Mouse (Mus musculus) lung, postnatal 25 days (tissue): Measurements from ENCODE around the gene Lrig1.

Experiments used
- DNase-seq: peaks from one replicate; pipeline ENCODE4 v3.0.0; 2022; ENCODE audit warnings: low spot score

The Lrig1 gene

DNA sequence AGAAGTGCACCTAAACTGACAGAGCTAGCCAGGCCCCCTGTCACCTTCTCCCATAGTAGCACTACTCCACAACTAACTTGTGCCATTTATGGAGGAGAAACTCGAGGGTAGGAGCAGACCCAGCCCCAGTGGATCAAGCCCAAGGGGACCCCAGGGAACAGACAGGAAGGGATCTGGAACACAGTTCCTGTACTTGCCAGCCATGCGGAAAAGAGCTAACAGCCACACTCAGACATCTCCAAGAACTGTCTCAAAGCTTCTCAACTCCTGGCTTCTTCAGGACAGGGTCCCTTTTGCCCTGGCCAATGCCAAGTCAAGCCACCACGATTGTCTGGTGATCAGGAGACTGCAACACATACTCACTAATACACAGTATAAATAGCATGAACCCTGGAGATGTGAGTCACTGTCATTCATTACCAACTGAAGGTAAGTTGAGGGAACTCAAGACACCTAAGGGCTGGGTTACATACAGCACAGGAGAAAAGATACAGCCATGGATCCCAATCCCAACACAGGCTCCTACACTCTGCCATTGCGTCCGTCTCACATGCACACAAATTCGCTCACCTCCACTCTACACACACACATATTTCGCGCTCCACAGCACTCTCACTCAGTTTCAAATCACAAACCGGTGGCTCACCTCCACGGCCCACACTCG, 1.3 kb downstream of the Lrig1 start:
- no peak for DNase-seq

DNA sequence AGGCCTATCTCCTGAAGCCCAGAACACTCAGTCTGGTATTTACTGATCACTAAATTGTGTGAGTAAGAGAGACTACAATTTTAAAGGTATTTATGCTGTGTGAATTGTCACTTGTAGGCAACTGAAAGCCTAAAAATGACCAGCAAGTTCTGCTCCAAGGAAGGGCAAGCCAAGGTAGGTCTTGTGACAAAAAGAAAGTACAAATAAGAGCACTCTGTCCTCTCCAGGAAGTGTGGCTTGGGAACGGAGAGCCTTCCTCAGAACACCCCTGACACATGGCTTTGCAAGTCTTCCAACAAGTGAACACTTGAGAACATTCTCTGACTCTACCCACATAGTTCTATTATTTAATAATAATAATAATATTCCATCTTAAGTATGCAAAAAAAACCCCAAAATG, 2.5 kb downstream of the Lrig1 start:
- DNase-seq = no peak

DNA sequence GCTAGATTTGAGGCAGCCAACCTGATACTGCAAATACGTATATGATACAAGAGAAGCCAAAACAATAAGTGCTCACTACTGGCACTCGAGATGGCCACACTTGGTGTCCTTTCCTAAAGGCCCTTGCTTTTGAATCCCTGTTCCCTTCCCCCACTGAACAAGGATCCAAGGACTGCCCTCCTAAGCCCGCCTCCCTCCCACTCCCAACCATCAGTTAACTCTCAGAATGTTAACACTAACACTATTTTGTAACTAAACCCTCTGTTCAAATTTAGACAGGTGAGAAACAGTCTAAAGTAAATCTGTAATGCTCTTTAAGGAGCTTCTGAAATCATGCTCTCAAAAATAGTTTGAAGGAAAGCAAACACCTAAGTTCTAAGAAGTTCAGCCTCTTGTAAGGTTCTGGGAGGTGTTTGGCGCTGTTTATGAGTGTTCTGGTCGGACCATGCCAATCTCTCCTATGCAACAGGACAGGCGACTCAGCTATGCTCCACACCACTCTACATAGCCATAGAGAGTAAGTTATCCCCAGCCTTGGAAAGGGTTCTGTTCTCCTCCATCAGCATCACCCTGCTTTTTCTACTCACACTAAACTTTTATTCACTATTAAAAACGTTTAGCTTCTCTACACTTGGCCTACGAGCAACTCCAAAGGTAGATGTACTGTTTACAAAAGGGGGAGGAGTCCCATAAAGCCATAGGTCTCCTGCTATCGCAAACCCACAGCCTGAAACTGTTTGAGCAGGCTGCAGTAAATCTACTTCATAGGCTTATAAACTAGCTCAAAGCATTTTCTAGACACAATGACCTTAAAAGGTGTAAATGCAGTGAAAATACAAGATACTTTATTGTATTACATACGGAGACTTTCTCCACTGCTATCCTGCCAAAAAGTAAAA, 3.5 kb downstream of the Lrig1 start:
- peak; percentile 59 for DNase-seq

DNA sequence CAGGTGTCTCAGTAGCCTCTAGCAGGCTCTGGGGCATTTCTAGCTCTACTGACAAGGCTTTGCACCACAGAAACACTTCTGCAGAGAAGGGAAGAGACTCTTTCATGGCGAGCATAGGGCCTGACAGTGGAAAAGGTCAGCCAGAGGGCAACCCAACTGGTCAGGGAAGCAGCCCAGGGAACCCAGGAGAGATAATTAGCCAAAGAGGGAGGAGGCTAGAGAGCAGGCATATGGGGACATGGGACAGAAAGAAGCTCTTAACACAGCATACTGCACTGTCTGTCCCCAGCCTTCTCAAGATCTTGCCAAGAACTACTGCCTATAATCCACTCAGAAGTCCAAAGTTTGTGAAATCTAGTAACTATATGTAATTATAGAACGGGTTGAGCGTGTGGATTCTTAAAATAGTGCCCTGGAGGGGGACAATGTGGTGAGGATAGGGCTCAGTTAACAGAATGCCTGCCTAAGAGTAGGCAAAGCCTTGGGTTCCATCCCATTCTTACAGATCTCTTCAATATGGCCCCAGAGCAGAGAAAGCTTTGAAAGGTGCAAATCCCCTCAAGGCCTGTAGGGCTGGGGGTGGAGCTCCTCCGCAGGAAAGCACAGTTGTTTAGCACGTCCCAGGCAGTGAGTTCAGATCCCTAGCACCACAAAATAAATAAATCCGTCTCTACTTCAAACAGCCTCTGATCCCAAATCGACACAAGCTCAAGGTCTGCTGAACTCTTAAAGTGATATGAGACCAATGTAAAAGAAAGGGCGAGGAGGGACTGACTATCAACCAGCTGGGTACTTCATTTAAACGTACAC, 4.6 kb downstream of the Lrig1 start:
- DNase-seq = no peak

DNA sequence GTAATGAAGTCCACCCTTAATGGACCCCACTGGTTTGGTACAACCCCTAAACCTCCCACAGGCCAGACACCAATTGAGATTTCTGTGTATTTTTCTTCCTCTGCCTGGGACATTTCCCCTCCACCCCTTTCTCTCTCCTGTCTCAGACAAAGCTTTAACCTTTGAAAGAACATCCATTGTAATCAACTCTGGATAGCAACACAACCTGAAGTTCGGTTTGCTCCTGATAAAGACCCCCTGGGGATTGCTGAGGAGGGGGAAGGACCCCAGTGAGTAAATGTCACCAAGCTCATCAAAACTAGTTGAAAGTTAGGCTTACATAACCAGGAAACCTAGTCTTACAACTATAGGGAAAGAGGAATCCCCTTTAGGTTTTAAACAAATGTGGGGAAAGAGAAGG, 5.5 kb downstream of the Lrig1 start:
- DNase-seq = no peak

DNA sequence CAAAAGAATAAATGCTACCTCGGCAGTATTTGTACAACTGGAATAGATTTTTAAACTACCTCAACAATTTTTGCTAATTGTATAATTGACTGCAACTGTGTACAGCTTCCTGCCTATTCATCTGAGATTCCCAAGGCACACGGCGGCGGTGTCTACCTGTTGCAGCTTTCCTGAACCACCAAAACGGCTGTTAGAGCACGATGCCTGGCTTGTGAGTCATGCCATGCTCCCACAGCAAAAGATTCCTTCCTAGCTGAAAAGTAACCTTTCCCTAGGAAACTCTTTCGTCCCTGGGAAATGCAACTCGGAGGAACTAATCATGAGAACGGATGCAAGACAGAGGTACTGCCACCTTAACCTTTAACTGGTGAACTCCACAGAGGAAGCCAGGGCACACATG, 6.9 kb downstream of the Lrig1 start:
- DNase-seq = no peak

DNA sequence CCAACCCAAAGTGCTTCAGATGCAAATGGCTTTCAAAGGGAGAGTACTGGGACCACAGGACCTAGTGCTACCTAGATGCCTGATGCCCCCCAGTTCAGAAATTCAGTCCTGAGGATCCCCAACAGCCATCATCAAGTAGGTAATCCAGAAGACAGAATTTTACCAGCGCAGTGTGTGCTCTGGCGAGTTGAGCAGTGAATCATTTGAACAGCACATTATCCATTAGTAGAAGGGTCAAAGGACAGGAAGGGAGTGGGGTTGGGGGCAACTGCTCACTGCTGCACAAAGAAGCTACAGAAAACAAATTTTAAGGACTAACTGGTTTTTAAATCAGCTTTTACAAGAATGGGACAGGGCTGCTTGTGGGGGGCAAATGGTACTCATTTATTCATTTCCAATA, 8.0 kb downstream of the Lrig1 start:
- no peak for DNase-seq

DNA sequence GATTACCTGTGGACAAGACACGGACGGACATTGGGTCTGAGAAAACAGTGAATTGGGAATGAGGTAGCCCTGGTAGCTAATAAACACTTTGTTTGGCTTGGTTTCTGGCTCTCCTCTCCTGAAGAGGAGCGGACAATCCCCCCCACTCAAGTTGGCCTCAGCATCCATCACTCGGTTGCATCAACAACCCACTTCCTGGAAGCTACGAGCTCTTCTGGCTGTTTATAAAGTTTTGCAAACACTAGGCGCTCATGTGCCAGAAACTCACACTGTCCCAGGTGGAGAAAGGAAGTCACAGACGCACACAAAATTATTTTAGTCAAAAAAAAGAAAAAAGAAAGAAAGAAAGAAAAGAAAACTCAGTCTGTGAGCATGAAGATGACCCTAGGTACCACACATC, 9.7 kb downstream of the Lrig1 start:
- DNase-seq = no peak

DNA sequence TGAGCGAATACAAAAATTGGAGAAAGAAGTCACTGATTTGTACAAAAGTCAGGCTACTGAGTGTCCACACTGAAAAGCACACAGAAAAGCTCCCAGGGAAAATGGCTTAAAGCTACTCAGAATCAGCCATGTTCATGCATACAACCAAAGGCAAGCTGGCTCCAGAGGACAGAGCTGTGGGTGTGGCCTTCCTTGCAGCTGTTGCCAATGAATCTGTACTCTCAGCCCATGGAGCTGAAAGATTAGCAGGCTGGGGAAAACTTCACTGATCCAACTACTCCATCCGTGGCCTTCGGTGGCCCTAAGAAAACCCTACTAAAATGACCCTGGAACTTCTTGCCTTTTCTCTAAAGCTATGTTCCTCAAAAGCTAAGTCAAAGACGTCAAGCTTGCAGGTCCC, 11.2 kb downstream of the Lrig1 start:
- DNase-seq = no peak

DNA sequence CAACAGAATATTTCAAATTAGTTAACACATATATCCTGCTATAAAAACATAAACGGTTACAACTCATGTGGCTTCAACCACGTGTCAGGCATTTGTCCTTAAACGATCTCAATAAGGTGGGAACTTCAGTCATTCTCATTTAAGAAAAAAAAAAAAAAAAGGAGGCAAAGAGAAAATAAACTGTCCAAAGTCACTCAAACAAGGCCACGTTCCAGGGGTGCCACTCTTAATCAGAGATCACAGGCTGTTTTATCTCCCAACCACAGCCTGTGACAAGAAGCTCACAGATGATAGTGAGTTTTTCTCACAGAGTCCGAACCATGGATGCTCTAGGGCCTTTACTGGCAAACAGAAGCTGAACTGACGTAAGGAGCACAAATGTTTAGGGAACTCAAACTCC, 13.9 kb downstream of the Lrig1 start:
- no peak for DNase-seq

DNA sequence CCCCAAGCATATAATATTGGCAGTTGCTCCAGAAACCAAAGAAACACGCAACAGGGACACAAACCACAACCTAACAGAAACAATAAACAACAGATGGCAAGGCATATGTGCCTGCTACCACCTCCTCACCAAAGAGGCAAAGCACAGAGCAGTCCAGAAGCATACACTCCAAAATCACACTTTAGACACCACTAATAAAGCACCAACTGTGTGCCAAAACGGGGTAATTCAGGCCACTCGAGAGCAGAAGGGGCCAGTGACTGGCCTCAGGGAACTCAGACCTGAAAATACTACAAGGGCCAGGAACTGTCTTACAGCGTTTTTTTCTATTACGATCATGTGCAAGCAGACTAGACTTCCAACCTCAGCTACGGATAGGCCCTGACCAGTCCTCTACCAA, 14.3 kb downstream of the Lrig1 start:
- no peak for DNase-seq

DNA sequence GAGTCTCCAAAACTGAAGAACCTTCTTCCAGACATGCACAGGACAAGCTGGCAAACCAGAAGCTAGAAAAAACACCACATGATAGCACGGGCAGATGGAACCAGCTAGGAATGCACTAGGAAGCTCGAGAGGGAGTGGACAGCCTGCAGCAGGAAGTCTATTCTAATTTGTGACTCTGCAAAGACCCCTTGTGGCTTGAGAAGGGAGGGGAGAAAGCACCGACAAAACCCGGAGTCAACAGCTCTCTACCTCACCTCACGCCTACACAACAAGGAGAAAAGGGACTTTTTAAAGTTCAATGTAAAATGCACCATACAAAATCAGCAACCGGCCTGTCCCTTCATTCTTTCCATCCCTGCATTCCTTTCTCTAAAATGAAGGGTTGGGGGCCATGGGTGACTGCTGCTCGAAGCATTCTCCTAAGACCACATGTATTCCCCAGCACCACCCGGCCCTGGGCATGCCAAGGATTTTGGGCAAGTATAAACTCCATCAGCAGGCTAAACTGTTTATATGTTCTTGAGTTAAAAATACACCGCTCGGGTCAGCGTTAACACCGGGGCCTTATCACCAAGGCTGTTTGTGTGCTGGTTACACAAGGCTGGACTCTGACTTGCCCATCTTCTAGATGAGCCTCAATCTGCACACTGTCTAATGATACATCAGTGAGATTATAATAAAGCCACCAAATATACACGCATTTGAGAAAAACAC, 15.0 kb downstream of the Lrig1 start:
- DNase-seq = no peak

DNA sequence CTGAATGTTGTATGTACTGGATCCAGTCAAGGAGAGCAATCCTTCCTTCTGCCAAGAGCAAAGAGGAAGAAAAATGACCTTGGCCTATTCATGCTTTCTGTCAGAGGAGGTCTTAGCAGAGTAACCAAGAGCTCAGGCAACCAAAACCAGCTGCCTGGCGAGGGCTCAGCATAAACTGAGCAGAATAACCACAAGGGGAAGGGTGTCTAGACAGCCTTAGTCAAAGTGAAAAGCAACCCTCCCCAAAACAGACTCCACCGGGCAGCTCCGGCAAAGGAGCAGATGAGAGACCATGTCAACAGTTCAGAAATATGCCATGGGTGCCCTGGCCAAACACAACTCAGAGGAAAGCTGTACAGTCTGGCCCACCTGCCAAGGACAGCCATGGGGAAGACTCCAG, 16.3 kb downstream of the Lrig1 start:
- DNase-seq = no peak

DNA sequence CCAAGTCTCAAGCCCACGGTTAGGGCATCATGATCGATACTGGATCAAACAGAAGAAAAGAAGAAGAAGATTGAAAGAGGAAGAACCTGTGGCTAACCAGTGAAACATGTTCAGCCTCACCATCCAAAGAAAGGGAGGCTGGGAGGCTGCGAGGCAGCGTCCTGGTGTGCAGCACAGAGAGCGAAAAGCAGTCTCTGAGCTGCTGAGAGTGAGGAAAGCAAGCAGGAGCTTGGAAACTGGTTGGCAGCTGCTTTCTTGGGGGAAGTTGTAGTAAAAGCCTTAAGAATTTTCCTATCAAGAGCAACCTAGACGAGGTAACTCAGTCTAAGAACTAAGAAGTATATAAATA, 17.7 kb downstream of the Lrig1 start:
- DNase-seq = no peak

DNA sequence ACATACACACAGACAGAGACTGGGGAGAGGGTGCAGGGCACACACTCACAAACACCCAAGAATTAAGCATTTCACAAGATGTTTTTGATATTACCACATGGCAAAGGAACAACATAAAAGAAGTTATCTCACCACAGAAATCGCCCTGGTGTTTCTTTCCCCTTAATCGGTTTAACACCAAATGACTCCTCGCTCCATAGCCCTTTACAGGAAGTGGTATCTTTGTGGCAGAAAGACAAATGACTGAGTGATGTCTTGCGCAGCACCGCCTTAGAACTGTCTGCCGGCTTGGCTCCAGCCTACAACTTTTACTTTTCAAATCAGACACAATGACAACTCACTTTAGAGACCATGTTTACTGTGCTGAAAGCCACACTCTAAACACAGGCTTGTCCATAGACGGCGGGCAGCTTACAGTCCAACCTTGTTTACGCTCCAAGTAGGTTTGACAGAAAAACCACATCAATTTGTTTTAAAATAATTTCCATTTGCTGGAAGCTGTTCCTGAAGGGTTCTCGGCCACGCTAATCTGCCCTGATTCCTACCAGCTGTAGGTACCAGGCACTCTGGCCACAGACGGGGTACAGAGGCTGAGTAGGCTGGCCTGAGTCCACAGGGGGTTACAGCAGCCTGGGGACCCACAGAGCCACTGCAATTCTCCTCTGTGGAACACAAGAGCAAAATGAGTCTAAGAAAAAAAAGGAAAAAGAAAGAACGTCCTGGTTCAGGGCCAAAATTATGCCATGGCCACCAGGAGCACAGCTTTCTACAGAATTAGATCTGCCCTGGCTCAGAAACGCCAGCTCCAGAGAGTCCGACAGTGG, 18.3 kb downstream of the Lrig1 start:
- DNase-seq = no peak

DNA sequence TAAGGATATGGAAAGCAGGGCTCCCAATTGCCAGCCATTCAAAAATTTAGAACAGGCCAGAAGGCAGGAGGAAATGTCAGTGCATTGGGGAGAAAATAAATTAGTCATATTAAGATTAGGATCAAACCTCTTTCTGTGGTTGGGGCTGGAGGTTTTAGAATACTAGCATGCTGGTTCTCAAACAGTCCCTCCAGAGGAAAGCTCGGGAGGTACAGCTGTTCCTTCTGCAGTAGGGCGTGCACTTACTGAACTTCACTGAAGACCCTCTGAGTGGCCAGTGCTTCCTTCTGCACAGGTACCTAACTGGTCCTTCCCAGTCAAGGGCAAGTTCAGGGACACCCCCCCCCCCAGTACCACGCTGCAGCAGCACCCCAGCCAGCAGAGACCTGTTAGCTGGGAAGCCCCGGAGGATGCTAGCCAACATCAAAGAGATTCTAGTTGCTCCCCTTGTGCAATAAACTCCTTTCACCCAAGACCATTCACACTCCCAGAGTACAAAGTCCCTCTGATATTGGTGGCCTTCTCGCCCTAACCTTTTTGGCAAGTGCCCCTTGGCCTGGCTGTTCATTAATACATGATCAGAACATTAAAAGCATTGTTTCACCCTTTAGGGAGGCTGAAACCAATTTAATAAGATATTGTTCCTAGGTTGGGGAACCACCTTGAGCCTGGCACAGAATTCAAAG, 19.1 kb downstream of the Lrig1 start:
- DNase-seq = no peak

DNA sequence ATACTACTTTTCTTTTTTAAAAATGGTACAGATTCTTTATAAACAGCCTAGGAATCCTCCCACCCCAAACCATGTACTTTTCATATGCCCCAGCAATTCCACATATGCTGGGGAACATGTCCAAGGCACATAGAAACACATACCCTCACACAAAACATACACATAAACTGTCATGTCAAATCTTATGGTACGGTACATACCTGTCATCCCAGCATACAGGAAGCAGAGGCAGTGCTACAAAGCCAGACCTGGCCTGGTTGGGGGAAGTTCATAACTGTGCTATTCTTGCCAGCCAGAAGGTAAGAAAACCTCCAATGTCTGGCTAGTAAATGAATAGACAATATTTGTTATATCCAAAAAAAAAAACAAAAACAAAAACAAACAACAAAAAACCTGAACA, 20.7 kb downstream of the Lrig1 start:
- no peak for DNase-seq

DNA sequence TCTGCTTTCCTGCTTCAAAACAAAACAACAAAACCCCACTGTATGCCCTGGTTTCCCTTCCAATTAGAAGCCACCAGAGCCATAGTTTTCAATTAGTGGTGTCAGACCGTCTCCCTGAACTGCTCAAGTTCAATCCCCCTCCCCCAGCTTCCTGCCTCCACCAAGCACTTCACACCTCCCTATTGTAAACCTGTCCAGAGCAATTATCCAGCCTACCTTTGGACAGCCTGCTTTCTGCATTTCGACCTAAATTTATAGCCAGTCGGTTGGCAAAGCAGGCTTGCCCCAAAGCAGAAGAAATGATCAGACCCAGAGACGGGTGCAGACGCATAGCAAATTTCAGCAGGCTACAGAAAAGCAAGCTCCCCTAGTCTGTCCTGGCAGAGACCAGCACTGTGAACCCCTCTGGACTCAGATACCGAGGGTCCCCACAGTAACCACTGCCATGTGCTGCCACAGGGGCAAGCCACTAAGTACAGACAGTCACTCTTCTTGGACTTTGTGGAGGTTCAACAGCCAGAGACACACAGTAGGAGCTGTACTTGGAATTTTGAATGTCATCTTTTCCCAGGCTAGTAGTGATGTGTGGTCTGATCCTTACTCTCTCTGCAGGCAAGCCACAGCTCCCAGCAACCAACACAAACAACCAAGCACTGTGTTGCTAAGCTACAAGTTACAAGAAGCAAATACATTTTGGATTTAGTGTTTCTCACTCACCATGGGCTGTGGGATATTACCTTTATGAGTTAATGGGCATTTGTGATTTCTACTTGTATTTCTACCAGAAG, 21.4 kb downstream of the Lrig1 start:
- DNase-seq = no peak

DNA sequence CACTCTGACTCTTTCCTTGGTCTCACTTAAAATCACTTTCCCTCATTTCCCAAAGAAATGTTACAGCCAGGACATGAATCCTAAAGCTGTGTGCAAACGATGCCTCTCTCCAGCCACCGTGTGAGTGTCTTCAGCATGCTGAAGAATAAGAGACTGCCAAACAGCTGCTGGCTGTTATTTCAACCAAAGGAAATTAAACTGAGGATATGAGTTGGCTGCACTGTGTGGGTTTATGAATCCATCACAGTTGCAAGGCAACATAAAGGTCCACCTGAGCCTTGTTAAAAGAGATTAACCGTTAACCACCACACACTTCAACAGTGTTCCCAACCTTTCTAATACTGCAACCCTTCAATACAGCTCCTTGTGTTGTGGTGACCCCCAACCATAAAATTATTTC, 22.5 kb downstream of the Lrig1 start:
- no peak for DNase-seq

DNA sequence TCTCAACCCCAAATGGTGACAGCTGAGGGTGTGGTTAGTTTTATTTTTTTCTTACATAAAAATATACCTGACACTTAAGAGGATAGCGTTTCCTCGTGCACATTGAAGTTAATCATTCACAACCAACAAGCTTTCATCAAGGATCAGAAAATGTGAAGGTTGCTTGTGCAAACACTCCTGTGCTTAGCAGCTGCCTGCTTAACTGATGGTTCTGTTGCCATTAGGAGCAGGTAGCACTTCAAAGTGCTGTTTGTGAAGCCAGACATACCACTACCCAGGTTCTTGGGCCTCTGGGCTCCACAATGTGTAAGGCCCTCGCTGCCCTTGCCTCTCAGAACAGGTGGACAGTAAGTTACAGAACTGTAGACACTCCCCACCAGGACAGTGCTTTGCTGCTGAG, 23.1 kb downstream of the Lrig1 start:
- peak; percentile 48 for DNase-seq
